Mouse (Mus musculus) intestine, postnatal 0 days (tissue): Measurements from ENCODE around the gene Pnpla1. TPM values are rescaled to one million over a fixed set of nuclear protein-coding genes. Genes with fewer than 3 reads are reported as not detected.
"Not testable (repeated sequence)": the region's sequence is repeated elsewhere in the genome, so short reads cannot be mapped to it uniquely, and the experiment has no call there.

Source experiments
- ATAC-seq: fragments of 200-750 bp; cut with Nextera tagmentation; 2 replicates; pipeline ENCODE4 v1.8.0; 2017; ENCODE audit warnings: mild to moderate bottlenecking, moderate TSS enrichment, moderate library complexity
- H3K27ac ChIP-seq: fragments of 300-500 bp; sonication (generic); 2 replicates; pipeline ENCODE4 v1.5.1; 2014; ENCODE audit warnings: mild to moderate bottlenecking, low read depth, low read length, moderate library complexity
- H3K27me3 ChIP-seq: fragments of 300-500 bp; sonication (generic); replicated peaks from 2 replicates; pipeline ENCODE4 v1.6.1; 2014; ENCODE audit warnings: low read length, mixed read lengths; ENCODE audit not compliant: control insufficient read depth, insufficient read depth
- H3K36me3 ChIP-seq: fragments of 300-500 bp; sonication (generic); 2 replicates; pipeline ENCODE4 v1.6.1; 2014; ENCODE audit warnings: mild to moderate bottlenecking, moderate library complexity; ENCODE audit not compliant: control insufficient read depth, insufficient read depth
- H3K4me1 ChIP-seq: fragments of 300-500 bp; sonication (generic); replicated peaks from 2 replicates; pipeline ENCODE4 v1.6.1; 2014; ENCODE audit warnings: antibody characterized with exemption, low read length, mixed read lengths; ENCODE audit not compliant: control insufficient read depth, insufficient read depth
- H3K4me2 ChIP-seq: fragments of 300-500 bp; sonication (generic); replicated peaks from 2 replicates; pipeline ENCODE4 v1.6.1; 2014; ENCODE audit warnings: low read depth, mild to moderate bottlenecking, moderate library complexity
- H3K4me3 ChIP-seq: fragments of 300-500 bp; sonication (generic); 2 replicates; pipeline ENCODE4 v1.5.1; 2014; ENCODE audit warnings: low read depth, low read length
- H3K9ac ChIP-seq: fragments of 300-500 bp; sonication (generic); 2 replicates; pipeline ENCODE4 v1.6.1; 2014; ENCODE audit warnings: mild to moderate bottlenecking, low read depth, low read length
- H3K9me3 ChIP-seq: fragments of 300-500 bp; sonication (generic); 2 replicates; pipeline ENCODE4 v1.6.1; 2016; ENCODE audit warnings: mixed run types; ENCODE audit not compliant: control insufficient read depth
- CTCF ChIP-seq: sonication (generic); IDR thresholded peaks from 2 replicates; pipeline ENCODE4 v1.5.1; 2016; ENCODE audit warnings: low read depth, mild to moderate bottlenecking, control low read depth, antibody characterized with exemption, moderate library complexity
- WGBS: fragments of 180-500 bp; shearing (Covaris S2); extraction: QIAGEN DNeasy Blood & Tissue Kit; methylation state at CpG from one replicate; pipeline ENCODE4 v1.1.7; 2014; 5-methylcytosine and 5-hydroxymethylcytosine counted together
- polyA plus RNA-seq: library from polyadenylated mRNA; unstranded; fragments of >200 nt; fragmentation: Nextera tagmentation; extraction: Ambion mirVana; gene quantifications from 2 replicates; pipeline ENCODE4 v1.2.1, GENCODE M21; 2015

Pnpla1 gene
- 0.12 and 0.20 TPM in 2 replicates for polyA plus RNA-seq

GRCm38 (mm10) chr17:28858205-28858604, at the start of gene Pnpla1:
Gene Pnpla1 (plus strand): TSS chr17:28858411.
- Histone ChIP-seq H3K9ac (no peak within 1 kb of the TSS), H3K9me3 (no peaks in the 10 kb centered on the region), H3K27me3 (no peaks in the 10 kb centered on the region), H3K27ac (no peak within 1 kb of the TSS), H3K4me2 (no peak within 1 kb of the TSS), H3K36me3 (no peaks in the 10 kb centered on the region), H3K4me1 (no peaks in the 10 kb centered on the region), H3K4me3 (no peak within 1 kb of the TSS)
- no peak for TF ChIP-seq CTCF
- no peak for ATAC-seq
- WGBS, result 40% methylated on average over 12 of the region's 12 CpGs

GRCm38 (mm10) chr17:28808714-28809113, 49.5 kb upstream of the Pnpla1 start:
- no peak for TF ChIP-seq CTCF
- ATAC-seq, result peak; percentile 37
- 75% methylated on average over 8 of the region's 8 CpGs for WGBS
- H3K27ac ChIP-seq, result peak overlapping the region; percentile 88
- no peak overlapping the region for H3K9ac ChIP-seq
- H3K4me3 ChIP-seq, result no peak overlapping the region
- no peak overlapping the region for H3K4me2 ChIP-seq
- peaks cover 49% of the 10 kb centered on the region for H3K36me3 ChIP-seq
- no peaks in the 10 kb centered on the region; the same call in 1 of the 2 replicates for H3K4me1 ChIP-seq
- no peaks in the 10 kb centered on the region for H3K27me3 ChIP-seq
- H3K9me3 ChIP-seq, result no peaks in the 10 kb centered on the region

- Histone ChIP-seq H3K27me3 (no peaks in the 10 kb centered on the region), H3K4me3 (no peak overlapping the region), H3K36me3 (peaks cover 52% of the 10 kb centered on the region), H3K4me2 (no peak overlapping the region), H3K27ac (peak overlapping the region; percentile 88), H3K4me1 (no peaks in the 10 kb centered on the region; the same call in 1 of the 2 replicates), H3K9me3 (no peaks in the 10 kb centered on the region), H3K9ac (no peak overlapping the region)
- TF ChIP-seq CTCF, result no peak
- WGBS, result 52% methylated on average over 10 of the region's 10 CpGs
- ATAC-seq, result peak; percentile 54
Measured at GRCm38 (mm10) chr17:28809175-28809831, 48.9 kb upstream of the Pnpla1 start.

- Histone ChIP-seq H3K36me3 (peaks cover 57% of the 10 kb centered on the region), H3K9ac (no peak overlapping the region), H3K27ac (peak overlapping the region; percentile 68), H3K9me3 (no peaks in the 10 kb centered on the region), H3K4me3 (no peak overlapping the region), H3K27me3 (no peaks in the 10 kb centered on the region), H3K4me2 (no peak overlapping the region), H3K4me1 (peaks cover 3% of the 10 kb centered on the region; the same call in 1 of the 2 replicates)
- ATAC-seq, result peak; percentile 78
- TF ChIP-seq CTCF, result no peak
- WGBS, result 43% methylated on average over 10 of the region's 10 CpGs
Measured at GRCm38 (mm10) chr17:28812345-28812744, 45.9 kb upstream of the Pnpla1 start.

- 89% methylated on average over 18 of the region's 18 CpGs for WGBS
- H3K9ac ChIP-seq, result no peak overlapping the region
- H3K9me3 ChIP-seq, result no peaks in the 10 kb centered on the region
- H3K36me3 ChIP-seq, result peaks cover 60% of the 10 kb centered on the region
- no peak for ATAC-seq
- no peaks in the 10 kb centered on the region for H3K27me3 ChIP-seq
- no peak overlapping the region for H3K4me3 ChIP-seq
- no peak for TF ChIP-seq CTCF
- 0 out of 2 replicates have a peak, but pooled peaks cover 6% of the 10 kb centered on the region for H3K4me1 ChIP-seq
- peak overlapping the region; percentile 57 for H3K27ac ChIP-seq
- H3K4me2 ChIP-seq, result no peak overlapping the region
Measured at GRCm38 (mm10) chr17:28814529-28815097, 43.6 kb upstream of the Pnpla1 start.

- no peak overlapping the region for H3K4me2 ChIP-seq
- no peak for TF ChIP-seq CTCF
- ATAC-seq, result no peak
- 0 out of 2 replicates have a peak, but pooled peaks cover 6% of the 10 kb centered on the region for H3K4me1 ChIP-seq
- peak overlapping the region; percentile 95 for H3K27ac ChIP-seq
- H3K36me3 ChIP-seq, result peaks cover 58% of the 10 kb centered on the region
- H3K9me3 ChIP-seq, result no peaks in the 10 kb centered on the region
- WGBS, result 53% methylated on average over 10 of the region's 10 CpGs
- no peak overlapping the region for H3K4me3 ChIP-seq
- no peaks in the 10 kb centered on the region for H3K27me3 ChIP-seq
- no peak overlapping the region for H3K9ac ChIP-seq
Measured at GRCm38 (mm10) chr17:28815384-28816004, 42.7 kb upstream of the Pnpla1 start.

- H3K9ac ChIP-seq, H3K4me2 ChIP-seq, ATAC-seq, H3K4me3 ChIP-seq, H3K9me3 ChIP-seq, H3K4me1 ChIP-seq, H3K27me3 ChIP-seq: not testable (repeated sequence)
- Histone ChIP-seq H3K36me3 (peaks cover 58% of the 10 kb centered on the region), H3K27ac (peak overlapping the region; percentile 95)
- WGBS, result 81% methylated on average over 10 of the region's 10 CpGs
Measured at GRCm38 (mm10) chr17:28816326-28816725, 41.9 kb upstream of the Pnpla1 start.
